Mouse (Mus musculus): ENCODE measurements at regions not wholly inside any gene's neighbourhood (a gene's known extent, or its start where the extent isn't known, plus 50 kb on each side); places are given as distances from the start of the nearest gene placed in this dataset.

DNA sequence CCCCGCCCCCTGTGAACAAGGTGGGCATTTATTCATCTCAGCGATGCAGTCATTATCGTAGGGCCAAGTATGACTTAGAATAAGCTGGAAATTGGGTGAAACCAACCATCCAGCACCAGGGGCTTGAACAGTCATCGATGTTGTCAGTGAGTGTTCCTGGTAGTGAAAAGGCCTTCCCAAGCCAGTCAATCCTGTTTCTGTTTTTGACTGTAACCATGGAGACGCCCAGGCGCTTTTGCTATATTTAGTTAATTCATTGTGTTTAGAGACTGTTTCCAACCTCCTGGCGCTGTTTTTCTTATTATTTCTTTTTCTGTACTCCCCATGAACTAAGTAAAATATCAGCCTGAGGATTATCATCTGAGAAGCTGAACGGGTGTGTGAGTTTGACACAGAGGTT, 113.4 kb downstream of the Dusp6 start:
- no peak for TF ChIP-seq GATA1 (IDR thresholded peaks at IDR 0.05; ENCODE audit: low read length)
- TF ChIP-seq TAL1 (IDR thresholded peaks at IDR 0.05; ENCODE audit: low read length), result no peak
